Mouse (Mus musculus): ENCODE measurements around the gene Ank3.

Gene Ank3

DNA sequence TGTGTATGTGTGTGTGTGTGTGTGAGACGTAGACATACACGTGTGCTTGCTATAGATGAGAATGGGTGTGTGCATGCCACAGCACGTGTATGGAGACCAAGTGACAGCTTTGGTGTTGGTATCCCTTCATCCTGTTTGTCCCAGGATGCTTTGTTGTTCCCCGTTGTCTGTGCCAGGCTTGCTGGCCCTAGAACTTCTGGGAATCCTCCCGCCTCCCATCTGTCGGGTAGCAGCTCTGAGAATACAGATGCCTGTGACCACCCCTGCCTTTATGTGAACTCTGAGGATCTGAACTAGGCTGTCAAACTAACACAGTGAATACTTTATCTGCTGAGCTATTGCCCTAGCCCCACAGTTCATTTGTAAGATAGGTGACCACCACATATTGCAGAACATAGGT lies 330.3 kb downstream of the Ank3 start:
- DNase-seq, result no peak

DNA sequence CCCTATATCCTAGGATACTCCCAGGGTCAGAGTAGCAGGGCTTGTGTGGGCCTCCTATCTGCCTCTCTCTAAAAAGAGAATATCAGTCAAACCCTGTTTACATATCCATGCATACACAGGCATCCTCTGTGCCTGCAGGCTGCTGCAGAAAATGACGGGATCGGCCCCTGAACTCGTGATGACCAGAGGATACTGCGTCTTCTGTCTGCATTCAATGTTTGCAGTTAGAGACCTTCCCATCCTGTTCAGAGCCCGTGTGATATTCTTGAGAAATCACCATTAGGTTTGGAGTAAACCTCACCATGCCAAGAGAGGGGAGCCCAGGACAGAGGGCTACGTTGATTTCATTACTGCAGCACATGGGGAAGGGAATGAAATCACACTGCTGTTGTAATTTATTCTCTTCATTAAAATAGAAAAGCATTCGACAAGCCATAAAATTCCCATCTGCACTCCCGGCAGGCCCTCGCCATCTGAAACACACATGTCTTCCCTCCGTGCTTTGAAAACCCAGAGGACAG lies 331.8 kb downstream of the Ank3 start:
- DNase-seq, result no peak

DNA sequence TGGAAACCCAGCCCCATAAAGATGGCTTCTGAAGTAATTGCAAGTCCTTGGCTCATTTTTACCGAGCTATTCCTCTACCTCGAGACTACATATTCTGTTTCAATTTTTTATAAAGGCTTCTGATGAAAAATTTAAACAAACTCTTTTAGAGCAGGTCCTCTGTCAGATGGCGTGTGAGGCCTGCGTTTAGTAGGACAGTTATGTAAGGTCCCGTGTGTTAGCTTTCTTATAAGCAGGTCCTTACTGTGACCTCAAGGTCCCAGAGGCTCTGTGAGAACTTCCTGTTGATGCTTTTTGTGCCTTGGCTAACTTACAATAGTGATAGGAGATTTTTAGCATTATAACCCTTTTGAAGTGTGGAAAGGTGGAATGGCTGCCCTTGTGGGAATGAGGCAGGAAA lies 332.8 kb downstream of the Ank3 start:
- no peak for DNase-seq

DNA sequence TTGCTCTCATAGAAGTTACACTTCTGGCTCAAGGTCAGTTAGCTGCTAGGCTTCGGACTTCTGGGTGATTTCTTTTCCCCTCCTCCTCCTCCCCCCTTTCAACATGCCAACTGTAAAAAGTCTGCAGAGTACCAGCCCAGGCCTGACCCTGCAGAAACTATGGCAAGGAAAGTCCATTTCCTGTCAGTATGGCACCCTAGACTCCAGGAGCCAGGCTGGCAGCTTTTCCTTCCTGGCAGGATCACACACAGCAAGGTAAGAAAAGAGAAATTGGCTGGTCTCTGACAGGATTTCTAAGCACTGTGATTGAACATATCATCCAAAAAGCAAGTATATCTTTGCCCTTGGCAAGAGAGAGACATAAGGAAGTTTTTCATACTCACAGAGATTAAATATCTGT lies 333.3 kb downstream of the Ank3 start:
- no peak for DNase-seq

DNA sequence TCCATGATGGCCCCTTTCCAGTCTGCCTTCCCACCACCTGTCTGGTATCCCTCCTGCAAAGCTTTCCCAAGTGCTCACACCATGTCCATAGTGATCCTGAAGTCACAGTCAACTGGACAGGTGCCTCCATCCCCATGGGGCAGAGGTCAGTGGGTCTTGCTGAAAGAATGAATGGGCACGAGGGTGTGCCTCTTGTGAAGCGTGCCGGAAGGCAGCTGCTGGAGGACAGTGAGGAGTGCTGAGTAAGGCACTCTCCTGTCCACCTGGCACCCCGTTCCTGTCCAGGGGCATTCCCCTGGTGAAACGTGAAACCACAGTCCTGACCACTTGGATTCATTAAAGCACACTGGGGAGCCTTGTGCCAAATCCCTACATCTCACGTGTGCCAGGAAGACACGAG lies 337.7 kb downstream of the Ank3 start:
- no peak for DNase-seq

DNA sequence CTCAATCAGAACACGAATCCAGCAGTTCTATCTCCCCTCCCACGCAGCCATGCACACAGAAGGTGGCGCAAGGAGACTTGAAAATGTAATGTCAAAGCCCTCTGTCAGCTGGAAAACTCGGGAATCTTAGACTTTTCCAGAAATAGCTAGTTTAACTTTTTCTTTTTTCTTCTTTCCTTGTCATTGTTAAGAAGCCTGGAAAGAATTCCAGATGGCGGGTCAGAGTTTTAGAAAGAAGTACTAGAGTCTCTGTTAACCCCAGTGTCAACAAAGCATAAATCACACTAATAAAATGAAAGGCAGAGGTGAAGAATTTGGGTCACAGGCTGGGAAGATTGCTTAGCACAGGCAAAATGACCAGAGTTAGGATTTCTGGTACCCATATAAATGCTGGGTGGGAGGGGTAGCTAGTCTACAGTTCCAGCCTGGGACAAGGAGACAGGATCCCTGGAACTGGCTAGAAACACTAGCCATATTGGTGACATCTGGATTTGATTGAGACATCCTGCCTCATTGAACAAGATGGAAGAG lies 340.2 kb downstream of the Ank3 start:
- no peak for DNase-seq

DNA sequence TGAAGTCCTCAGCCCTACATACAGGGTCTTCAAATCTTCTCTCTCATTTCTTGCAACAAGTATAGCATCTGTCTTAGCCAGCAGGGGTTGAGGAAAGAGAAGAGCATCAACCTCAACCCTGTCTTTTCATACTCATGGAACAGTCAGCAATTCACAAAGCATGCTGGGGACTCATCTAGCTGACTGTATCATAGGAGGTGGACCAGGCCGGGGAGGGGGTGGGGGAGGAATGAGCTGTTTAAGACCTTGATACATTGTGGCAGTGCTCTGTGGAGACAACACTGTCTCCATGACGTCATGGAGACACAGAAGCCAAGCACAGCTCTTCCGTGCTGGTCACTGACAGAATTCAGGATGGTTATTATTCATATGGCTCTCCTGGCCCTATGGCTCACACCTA lies 344.0 kb downstream of the Ank3 start:
- no peak for DNase-seq

DNA sequence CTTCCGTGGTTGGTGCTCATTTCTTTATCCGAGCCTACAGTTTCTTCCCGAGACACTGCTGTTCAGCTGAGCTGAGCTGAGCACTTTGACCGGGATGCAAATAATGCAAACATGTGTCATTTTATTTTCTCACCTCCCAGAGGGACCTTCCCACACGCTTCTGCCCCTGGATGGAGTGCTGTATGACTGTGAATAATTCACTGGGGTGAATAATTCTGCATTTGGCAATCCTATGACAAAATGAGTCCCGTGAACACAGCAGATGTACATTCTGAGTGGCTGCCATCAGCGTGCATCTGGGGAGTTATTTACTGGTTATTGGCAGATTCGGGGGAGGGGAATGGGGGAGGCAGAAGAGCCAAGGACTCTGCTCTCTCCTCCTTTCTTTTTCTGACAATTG lies 345.6 kb downstream of the Ank3 start:
- peak; percentile 68 for DNase-seq

DNA sequence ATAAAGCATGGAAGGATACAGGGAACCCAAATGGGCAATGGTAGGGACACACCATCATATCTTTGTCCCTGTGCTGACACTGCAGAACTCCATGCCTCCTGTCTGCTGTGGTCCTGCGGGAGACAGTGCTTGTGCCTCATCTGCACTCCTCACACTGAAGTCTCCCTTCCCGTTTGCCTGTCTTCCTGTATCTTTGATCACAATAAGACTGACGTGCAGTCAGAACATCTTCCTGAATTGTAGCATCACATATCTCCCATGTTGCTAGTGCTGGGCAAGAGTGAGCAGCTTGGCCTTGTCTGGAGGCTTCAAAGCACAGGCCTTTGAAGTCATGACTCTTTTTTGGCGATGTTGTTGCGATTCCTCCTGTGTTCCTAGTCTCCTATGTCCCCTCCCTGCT lies 346.3 kb downstream of the Ank3 start:
- no peak for DNase-seq

DNA sequence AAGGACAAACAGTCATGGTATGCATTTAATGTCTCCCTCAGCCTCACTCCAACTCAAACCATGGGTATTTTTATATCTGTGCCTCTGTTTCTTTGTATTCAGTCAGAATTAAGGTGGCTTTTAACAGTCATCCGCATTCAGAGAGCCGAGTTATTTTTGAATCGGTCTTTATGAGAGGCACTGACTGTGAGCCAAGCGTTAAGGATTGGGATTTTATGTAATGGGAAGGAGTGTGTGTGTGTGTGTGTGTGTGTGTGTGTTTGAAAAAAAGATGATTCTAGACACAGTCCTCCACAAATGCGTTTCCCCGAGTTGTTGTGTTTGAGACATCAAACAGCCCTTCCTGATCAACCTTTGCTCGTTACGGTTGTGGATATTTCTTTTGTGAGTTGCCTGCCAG lies 347.7 kb downstream of the Ank3 start:
- no peak for DNase-seq

DNA sequence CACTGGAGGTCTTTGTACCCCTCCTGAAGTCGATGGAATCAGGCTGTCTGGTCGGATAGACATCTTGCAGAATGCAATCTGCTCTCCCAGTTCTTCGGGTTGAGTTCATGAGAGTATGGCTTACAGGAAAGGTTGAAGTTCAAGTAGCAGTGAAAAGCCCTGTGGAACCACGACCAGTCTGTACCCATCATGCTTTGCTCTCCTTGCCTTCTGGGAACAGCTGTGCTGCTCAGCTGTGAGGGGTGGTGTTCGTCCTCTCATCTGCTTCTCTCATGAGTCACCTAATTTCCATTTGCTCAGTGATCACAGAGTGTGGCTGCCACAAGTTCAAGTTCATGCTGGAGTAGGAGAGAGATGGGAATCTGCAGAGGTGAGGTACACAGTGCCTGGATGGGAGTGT lies 348.2 kb downstream of the Ank3 start:
- no peak for DNase-seq

DNA sequence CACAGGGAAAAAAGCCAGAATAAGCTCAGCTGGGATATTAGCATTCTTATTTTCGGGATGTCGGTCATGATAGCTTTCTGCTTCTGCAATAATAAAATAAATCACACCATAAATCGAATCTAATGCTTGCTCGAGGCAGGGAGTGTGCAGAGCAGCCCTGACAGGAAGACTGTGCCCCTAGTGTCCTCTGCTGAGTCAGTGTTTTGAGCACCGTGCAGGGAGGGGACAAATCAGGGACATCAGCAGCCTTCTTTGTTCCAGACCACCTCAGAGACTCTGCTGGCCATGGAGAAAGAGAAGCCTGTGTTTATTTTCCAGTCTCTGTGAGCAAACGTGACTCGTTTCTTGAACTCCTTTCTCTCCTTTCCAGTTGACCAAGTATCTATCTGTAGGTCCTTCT lies 352.8 kb downstream of the Ank3 start:
- DNase-seq, result no peak

DNA sequence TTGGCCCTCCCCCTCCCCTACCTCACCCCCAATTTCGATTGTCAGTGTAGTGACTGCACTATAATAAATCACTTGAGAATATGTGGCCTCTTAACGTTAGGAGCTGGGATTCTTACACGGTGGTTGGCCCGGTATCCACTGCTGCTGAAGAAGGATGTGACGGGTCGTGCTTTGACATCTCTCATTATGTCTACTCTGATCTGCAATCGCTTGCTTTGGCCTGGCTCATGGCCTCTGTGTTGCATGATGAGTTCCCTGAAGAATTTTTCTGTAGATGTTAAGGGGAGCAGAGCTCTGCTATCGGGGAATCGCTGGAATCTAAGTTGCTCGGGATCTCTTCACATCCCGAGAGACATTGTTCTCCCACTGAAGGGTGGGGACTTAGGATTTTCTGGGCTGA lies 354.9 kb downstream of the Ank3 start:
- DNase-seq, result no peak

DNA sequence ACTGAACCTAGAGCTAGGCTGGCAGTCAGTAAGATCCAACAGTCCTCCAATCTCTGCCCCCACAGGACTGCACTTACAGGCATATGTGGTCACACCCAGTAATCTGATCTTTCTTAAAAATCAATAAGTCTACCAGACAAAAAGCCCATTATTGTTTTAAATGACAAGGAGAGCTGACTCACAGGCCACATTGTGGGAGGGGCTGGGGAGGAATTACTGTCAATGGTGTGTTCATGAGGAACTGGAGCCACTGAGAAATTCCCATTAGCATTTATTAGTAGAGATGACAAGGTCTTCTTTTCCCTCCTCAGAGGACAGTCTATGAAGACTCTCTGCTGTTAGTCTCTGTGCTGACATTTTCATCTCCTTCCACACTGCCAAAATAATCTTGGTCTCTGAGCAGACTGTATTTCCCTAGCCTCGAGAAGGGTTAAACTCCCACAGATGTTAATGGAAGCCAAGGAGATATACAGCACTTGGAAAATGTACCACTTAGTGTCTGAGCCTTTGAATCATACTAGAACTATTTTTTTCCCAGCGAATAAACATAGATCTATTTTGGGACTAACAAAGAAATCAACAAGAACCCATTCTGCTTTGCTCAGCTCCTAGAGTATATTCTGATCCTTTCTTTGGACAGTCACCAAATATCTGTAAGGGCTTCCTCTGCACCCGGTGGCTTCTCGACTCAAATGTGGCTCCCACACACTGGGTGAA lies 358.5 kb downstream of the Ank3 start:
- no peak for DNase-seq

DNA sequence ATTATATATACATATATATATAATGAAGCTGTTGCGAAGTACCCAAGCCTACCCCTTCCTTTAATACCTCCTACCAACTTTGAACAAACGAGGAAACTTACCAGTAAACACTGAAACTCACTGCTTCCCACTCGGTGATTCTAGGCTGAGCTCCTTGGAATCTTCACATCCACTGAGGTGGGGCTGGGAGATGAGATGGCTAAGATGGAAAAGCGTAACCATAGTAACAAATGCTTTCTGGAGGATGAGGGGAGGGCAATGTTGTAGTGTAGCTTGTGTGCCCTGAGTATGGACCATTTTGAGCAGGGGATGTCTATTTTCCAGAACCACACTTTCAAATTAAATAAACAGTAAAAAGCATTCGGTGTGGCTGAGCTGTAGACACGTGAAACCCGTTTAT lies 364.4 kb downstream of the Ank3 start:
- no peak for DNase-seq

DNA sequence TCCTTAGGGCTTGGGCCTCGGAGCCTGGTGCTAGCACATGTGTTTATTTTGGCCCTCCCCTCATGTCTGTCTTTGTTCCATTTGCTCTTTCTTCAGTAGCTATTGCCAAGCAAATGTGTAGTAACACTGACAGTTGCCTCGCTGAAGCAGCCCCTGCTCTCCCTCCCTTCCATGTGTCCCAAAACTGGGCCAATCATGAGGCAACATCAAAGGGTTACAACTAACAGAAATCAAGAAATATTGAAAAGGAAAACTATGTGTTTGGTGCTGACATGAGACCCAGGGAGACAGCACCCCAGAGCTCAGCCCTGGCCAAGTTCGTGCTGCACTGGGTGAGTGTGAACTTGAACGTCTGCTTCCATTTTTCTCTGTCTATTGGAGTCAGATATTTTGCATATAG lies 365.8 kb downstream of the Ank3 start:
- DNase-seq, result no peak

DNA sequence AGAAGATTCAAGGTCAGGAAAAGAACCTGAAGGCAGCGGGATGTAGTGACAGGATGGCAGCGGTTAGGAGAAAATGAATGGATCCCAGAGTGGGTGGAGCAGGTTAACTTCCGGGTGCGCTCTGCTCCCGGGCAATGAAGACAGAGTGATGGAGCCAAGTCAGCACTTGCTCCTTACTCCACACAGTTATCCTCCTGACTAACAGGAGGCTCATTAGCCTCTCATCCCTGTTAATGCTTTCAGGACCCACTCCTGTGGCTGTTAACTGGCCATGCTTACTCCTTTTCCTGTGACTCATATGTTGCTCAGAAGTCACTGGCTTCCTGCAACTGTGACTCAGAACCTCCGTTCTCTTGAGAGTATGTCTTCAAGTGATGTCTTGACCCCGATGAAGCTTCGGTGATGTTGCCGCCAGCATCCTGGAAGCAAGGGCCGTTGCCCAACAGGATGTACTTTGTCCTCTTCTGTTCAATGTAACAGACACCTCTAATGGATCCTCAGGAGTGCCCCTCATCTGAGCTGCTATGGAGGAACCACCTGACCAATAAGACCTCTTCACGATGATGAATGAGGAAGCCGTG lies 378.6 kb downstream of the Ank3 start:
- DNase-seq, result peak; percentile 43

DNA sequence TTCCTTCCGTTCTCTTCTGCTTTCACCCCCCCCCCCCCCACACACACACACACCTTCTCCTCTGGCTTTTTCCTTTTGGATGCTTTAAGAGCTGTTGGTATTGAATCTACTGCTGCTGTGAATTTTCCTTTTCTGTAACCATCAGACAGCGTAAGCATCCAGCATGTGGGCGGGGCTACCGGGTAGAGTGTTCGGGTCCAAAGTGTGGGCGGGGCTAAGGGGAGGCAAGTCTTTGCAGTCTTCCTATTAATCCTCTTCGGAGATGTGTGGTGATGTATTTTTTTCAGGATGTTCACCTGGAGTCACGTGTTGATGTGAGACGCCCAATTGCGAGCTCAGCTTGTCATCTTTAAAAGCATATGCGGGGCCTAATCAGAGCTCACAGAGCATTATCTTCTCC lies 379.2 kb downstream of the Ank3 start:
- DNase-seq, result peak; percentile 56

DNA sequence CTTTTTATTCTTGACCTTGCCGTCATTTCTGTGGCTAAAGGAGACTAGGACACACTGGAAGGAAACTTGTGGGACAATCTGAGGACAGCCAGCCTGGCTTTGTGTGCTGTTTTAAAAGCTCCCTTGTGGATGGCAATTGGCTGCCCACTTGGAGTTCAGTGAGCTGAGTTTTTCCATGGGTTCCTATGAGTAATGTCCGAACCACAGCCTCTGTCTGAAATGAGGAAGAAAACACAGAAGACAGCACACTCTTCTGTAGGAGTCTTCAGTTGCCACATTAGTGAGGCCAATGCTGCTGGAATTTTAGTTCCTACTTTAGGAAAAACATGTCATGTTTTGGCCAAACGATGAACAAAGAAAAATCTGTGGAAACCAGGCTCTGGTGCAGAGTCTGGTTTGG lies 380.7 kb downstream of the Ank3 start:
- DNase-seq, result no peak

DNA sequence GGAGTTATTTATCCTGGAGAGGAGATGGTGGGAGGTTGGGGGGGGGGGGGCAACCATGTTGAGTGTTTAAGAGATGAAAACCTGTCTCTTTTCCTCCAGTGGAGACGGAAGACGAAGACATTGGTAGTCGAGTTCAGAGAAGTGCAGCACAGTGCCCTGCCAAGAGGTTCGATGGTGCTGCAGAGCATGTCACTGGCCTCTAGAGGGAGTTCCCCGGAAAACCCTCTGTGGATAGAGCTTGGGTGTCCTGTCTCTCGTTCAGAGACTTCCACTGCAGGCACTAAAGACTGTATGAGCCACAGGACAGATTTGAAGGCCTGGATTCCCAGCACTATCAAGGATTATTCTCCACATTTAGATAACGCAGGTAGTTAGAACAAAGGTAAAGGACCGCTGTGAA lies 382.9 kb downstream of the Ank3 start:
- peak; percentile 73 for DNase-seq

DNA sequence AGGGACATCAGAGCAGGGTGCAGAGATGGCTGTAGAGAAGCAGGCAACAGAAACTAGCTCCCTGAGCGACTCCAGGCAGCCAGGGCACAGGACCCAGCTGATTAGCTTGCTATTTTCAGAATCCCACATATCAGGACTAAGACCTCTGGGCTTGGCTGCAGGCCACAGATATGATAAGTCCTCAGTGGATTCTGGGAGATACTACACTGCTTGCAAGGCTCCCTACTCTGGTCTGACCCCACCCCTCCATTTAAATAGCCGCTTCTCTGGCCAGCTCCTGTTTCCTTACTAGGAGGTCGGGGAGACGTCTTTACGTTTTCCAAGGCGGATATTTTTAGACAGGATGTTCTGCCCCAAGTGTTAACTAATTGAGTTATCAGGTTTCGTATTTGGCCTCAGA lies 386.7 kb downstream of the Ank3 start:
- no peak for DNase-seq

DNA sequence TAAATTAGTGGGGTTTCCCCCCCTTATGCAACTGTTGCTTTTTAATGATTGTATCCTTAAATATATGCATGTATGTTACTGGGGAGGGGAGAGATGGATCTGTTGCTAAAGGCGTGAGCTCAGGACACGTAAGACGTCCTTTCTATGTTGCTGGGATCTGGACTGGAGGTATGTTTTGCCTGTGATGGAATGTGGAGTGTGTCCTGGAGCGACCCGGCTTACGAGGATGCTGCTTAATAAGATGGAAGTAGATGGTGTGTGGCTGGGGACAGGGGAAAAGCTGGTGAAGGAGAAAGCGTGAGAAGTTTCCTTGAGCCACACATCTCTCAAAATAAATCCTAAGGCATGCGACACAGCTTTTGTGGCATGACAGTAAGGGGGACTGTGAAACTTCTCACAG lies 387.1 kb downstream of the Ank3 start:
- no peak for DNase-seq

DNA sequence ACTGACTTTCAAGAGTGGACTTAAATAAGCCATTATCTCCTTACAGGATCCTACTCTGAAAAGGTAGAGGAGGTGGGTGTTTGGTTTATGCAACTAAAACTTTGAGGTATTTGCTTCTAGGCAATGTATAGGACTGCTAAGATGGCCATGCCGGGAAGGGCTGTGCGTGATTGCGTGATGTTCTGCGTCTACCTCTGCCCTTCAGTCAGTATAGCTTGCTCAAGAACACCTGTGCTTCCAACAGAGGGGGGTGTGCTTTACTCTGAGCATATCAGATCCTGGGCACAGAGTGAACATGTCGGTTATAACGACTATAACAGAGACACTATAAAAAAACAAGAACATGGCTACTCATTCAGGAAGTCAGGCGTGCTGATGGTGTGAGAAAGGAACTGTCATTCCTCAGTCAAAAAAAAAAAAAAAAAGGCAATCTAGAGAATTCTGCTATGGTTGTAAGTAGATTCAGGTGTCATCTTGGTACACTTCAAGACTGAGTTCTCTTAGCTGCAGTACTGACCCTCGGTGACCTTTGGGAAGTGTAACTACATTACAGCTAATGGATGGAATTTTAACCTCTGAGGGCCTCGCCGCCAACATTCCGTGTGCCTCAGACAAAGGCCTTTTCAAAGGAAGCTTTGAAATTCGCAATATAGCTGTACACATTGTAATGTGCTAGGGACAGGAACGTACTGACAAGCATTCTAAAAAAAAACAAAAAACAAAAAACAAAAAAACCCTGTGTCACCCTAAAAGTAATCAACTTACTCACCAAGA lies 387.8 kb downstream of the Ank3 start:
- no peak for DNase-seq

DNA sequence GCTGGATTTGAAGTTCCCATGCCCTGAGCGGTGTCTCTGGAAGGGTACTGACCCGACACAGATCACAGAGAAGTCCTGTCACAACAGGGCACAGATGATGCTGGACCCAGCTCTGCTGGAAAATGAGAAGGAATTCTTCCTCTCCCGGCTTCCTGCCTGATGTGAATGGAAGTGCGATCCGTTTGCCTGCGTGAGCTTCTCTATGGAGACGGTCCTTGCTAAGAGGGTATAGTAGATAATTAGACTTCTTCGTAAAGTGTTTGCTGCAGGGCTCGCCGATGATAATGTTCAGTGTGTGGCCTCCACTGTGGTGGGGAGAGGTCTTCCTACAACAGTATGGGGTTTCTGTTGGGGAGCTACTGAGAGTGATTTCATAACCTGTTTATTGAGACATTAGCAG lies 388.8 kb downstream of the Ank3 start:
- no peak for DNase-seq
